Mouse (Mus musculus): ENCODE data around the gene Gm20716.

DNA sequence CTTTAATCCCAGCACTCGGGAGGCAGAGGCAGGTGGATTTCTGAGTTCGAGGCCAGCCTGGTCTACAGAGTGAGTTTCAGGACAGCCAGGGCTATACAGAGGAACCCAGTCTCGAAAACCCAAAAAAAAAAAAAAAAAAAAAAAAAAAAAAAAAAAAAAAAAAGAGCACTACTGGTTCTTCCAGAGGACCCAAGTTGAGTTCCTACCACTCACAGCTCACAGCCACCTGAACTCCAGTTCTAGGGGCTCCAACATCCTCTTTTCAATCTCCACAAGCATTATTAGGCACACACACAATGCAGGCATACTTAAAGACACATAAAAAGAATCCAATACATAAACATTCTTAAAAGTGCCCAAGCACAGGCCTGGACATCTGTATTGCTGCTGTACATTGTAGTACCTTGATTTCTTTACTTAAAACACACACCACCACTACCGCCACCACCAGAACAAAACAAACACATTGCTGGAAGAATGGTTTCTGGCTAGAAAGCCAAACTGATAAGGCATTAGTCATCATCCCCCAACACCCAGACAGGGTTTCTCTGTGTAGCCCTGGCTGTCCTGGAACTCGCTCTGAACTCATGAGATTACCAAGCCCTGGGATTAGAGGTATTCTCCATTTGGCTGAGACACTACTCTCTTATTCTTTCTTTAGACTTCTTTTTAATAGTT is 30.0 kb downstream of the Gm20716 start:
- no peak for TF ChIP-seq POLR2A (IDR thresholded peaks at IDR 0.05; ENCODE audit: extremely low read depth, insufficient read depth, low read length)
- TF ChIP-seq CTCF (IDR thresholded peaks at IDR 0.05; ENCODE audit: extremely low read depth, insufficient read depth, low read length): no peak
